Mouse (Mus musculus) forebrain, embryonic 11.5 days (tissue): ENCODE measurements around the gene Atp6v1f. TPM values are rescaled to one million over a fixed set of nuclear protein-coding genes. Genes with fewer than 3 reads are reported as not detected.

ENCODE experiments used
- ATAC-seq: fragments of 200-750 bp; cut with Nextera tagmentation; replicated peaks from 2 replicates; pipeline ENCODE4 v1.8.0; 2017; ENCODE audit warnings: moderate TSS enrichment; ENCODE audit not compliant: low FRiP score
- DNase-seq: peaks from one replicate; pipeline ENCODE4 v3.0.0-alpha.2; 2017; ENCODE audit warnings: low spot score
- H3K27ac ChIP-seq: fragments of 300-500 bp; sonication (generic); 2 replicates; pipeline ENCODE4 v1.5.1; 2014; ENCODE audit warnings: low read depth, low read length
- H3K27me3 ChIP-seq: fragments of 300-500 bp; sonication (generic); 2 replicates; pipeline ENCODE4 v1.6.1; 2014; ENCODE audit warnings: mild to moderate bottlenecking, low read length, mixed read lengths; ENCODE audit not compliant: control insufficient read depth, insufficient read depth
- H3K36me3 ChIP-seq: fragments of 300-500 bp; sonication (generic); 2 replicates; pipeline ENCODE4 v1.6.1; 2014; ENCODE audit warnings: mild to moderate bottlenecking, low read length, moderate library complexity, mixed read lengths; ENCODE audit not compliant: control insufficient read depth, insufficient read depth
- H3K4me1 ChIP-seq: fragments of 300-500 bp; sonication (generic); replicated peaks from 2 replicates; pipeline ENCODE4 v1.6.1; 2014; ENCODE audit warnings: low read length, mixed read lengths; ENCODE audit not compliant: control insufficient read depth, insufficient read depth
- H3K4me2 ChIP-seq: fragments of 300-500 bp; sonication (generic); 2 replicates; pipeline ENCODE4 v1.6.1; 2014; ENCODE audit warnings: low read depth, mild to moderate bottlenecking, low read length, moderate library complexity, mixed read lengths; ENCODE audit not compliant: severe bottlenecking
- H3K4me3 ChIP-seq: fragments of 300-500 bp; sonication (generic); 2 replicates; pipeline ENCODE4 v1.5.1; 2014; ENCODE audit warnings: low read depth, low read length
- H3K9ac ChIP-seq: fragments of 300-500 bp; sonication (generic); 2 replicates; pipeline ENCODE4 v1.6.1; 2014; ENCODE audit warnings: low read length
- H3K9me3 ChIP-seq: fragments of 300-500 bp; sonication (generic); 2 replicates; pipeline ENCODE4 v1.6.1; 2016; ENCODE audit warnings: low read length, mixed read lengths; ENCODE audit not compliant: control insufficient read depth
- WGBS: fragments of 180-500 bp; shearing (Covaris S2); extraction: QIAGEN DNeasy Blood & Tissue Kit; methylation state at CpG from one replicate; pipeline ENCODE4 v1.1.7; 2014; 5-methylcytosine and 5-hydroxymethylcytosine counted together
- polyA plus RNA-seq: library from polyadenylated mRNA; unstranded; fragments of >200 nt; fragmentation: Nextera tagmentation; extraction: Ambion mirVana; gene quantifications from 2 replicates; pipeline ENCODE4 v1.2.1, GENCODE M21; 2014

Gene Atp6v1f
- polyA plus RNA-seq, 1 experiment from 2014 or later, result 164 TPM

- peaks cover 4% of the 10 kb centered on the region; the same call in 1 of the 2 replicates for H3K4me1 ChIP-seq
- 10% methylated on average over 5 of the region's 5 CpGs for WGBS
- ATAC-seq (peak; percentile 30; the same call in 1 of the 2 replicates), DNase-seq (peak; percentile 80)
- H3K4me3 ChIP-seq, result no peak overlapping the region
- no peak overlapping the region for H3K27ac ChIP-seq
- no peaks in the 10 kb centered on the region for H3K36me3 ChIP-seq
- H3K9ac ChIP-seq, result no peak overlapping the region
- H3K27me3 ChIP-seq, result no peaks in the 10 kb centered on the region; the same call in 1 of the 2 replicates
- no peak overlapping the region for H3K4me2 ChIP-seq
- H3K9me3 ChIP-seq, result no peaks in the 10 kb centered on the region
These were observed 49.6 kb downstream of the Atp6v1f start for GRCm38 (mm10) chr6:29517139-29517538.

Other genes starting within 250 kb of the Atp6v1f start
- gene Hilpda, start 195.2 kb upstream of the Atp6v1f start, polyA plus RNA-seq, result 27.3 and 29.2 TPM in 2 replicates
- 0.52 and 0.76 TPM in 2 replicates for gene Fam71f2, start 188.1 kb upstream of the Atp6v1f start, polyA plus RNA-seq
- gene Fam71f1, start 148.6 kb upstream of the Atp6v1f start, polyA plus RNA-seq, result not detected in 2 replicates
- 240 and 242 TPM in 2 replicates for gene Calu, start 119.6 kb upstream of the Atp6v1f start, polyA plus RNA-seq
- gene Opn1sw, start 79.2 kb upstream of the Atp6v1f start, polyA plus RNA-seq, result 0.31 and 0.43 TPM in 2 replicates
- gene Ccdc136, start 71.4 kb upstream of the Atp6v1f start, polyA plus RNA-seq, result 25.7 and 26.7 TPM in 2 replicates
- gene Flnc, start 34.5 kb upstream of the Atp6v1f start, polyA plus RNA-seq, result 2.4 and 2.6 TPM in 2 replicates
- gene Atp6v1fnb, start 3.7 kb downstream of the Atp6v1f start, polyA plus RNA-seq, result 0.29 TPM in 1 of 2 replicates, not detected in the other
- gene Kcp, start 40.2 kb downstream of the Atp6v1f start, polyA plus RNA-seq, result 9.6 and 14.4 TPM in 2 replicates
- gene Irf5, start 58.9 kb downstream of the Atp6v1f start, polyA plus RNA-seq, result 2.1 and 2.6 TPM in 2 replicates
- 119 and 131 TPM in 2 replicates for gene Tnpo3, start 142.2 kb downstream of the Atp6v1f start, polyA plus RNA-seq
- gene Tspan33, start 226.5 kb downstream of the Atp6v1f start, polyA plus RNA-seq, result 7.4 and 8.3 TPM in 2 replicates